Mouse (Mus musculus) CH12.LX (cell line): Measurements from ENCODE around the gene Ndrg2. TPM values are rescaled to one million over a fixed set of nuclear protein-coding genes. Genes with fewer than 3 reads are reported as not detected.

Experiments used
- DNase-seq: peaks from one replicate; pipeline ENCODE4 v3.0.0-alpha.2; 2013; ENCODE audit errors: extremely low read depth
- H3K27ac ChIP-seq: 2 replicates; pipeline ENCODE4 v1.5.1; 2012; ENCODE audit warnings: low read depth, mild to moderate bottlenecking, control low read depth, moderate library complexity; ENCODE audit not compliant: insufficient read depth
- H3K27me3 ChIP-seq: replicated peaks from 2 replicates; pipeline ENCODE3; 2012; ENCODE audit warnings: inconsistent platforms
- H3K36me3 ChIP-seq, 2 experiments: replicated peaks in 1 of 2; 2 replicates each; pipeline versions ENCODE3 to v1.6.1; 2012; ENCODE audit warnings: inconsistent platforms in 1 of 2, low read length in 1 of 2, mild to moderate bottlenecking in 1 of 2, mixed read lengths in 1 of 2, moderate library complexity in 1 of 2; ENCODE audit not compliant: control insufficient read depth in 1 of 2, insufficient read depth in 1 of 2
- H3K4me1 ChIP-seq, 2 experiments: 2 replicates each; pipeline ENCODE4 v1.6.1; 2012; ENCODE audit warnings: inconsistent platforms in 1 of 2, moderate library complexity in 1 of 2; ENCODE audit not compliant: insufficient read depth in 2 of 2, control insufficient read depth in 1 of 2
- H3K4me2 ChIP-seq: 2 replicates; pipeline ENCODE4 v1.6.1; 2012; ENCODE audit warnings: low read depth, mild to moderate bottlenecking, control low read depth; ENCODE audit not compliant: poor library complexity, insufficient read depth, severe bottlenecking
- H3K4me3 ChIP-seq, 3 experiments: fragments of 150-350 bp in 1 of 3; sonication (generic) in 1 of 3; replicated peaks in 1 of 3; 2 replicates each; pipeline versions ENCODE3 to v1.5.1; 2011 to 2012; ENCODE audit warnings: low read depth in 2 of 3, low read length in 2 of 3, mild to moderate bottlenecking in 2 of 3, moderate library complexity in 2 of 3, control low read depth in 1 of 3, improper control_type of control experiment in 1 of 3, inconsistent platforms in 1 of 3, mixed read lengths in 1 of 3; ENCODE audit not compliant: poor library complexity in 1 of 3
- H3K79me2 ChIP-seq: replicated peaks from 2 replicates; pipeline ENCODE4 v1.6.1; 2012; ENCODE audit warnings: mild to moderate bottlenecking, moderate library complexity; ENCODE audit not compliant: control insufficient read depth, poor library complexity, insufficient read depth, severe bottlenecking; ENCODE audit errors: extremely low read depth
- H3K9ac ChIP-seq: 2 replicates; pipeline ENCODE4 v1.6.1; 2012; ENCODE audit warnings: low read depth, mild to moderate bottlenecking, control low read depth, moderate library complexity; ENCODE audit not compliant: insufficient read depth
- H3K9me3 ChIP-seq: replicated peaks from 2 replicates; pipeline ENCODE3; 2012; ENCODE audit warnings: low read length, inconsistent platforms, mixed read lengths
- CHD2 ChIP-seq: IDR thresholded peaks from 2 replicates; pipeline ENCODE4 v1.6.1; 2011; ENCODE audit warnings: low read length, improper control_type of control experiment
- E2F4 ChIP-seq: IDR thresholded peaks from 2 replicates; pipeline ENCODE4 v1.6.1; 2011; ENCODE audit warnings: low read depth, low read length, improper control_type of control experiment; ENCODE audit not compliant: insufficient replicate concordance
- ELF1 ChIP-seq: IDR thresholded peaks from 2 replicates; pipeline ENCODE4 v1.6.1; 2014; ENCODE audit warnings: low read depth, mild to moderate bottlenecking, inconsistent platforms, low read length, improper control_type of control experiment
- EP300 ChIP-seq: IDR thresholded peaks from 2 replicates; pipeline ENCODE4 v1.6.1; 2011; ENCODE audit warnings: low read length, improper control_type of control experiment
- ETS1 ChIP-seq: conservative IDR thresholded peaks from 2 replicates; pipeline ENCODE4 v1.6.1; 2012; ENCODE audit warnings: low read depth, mild to moderate bottlenecking, inconsistent platforms, low read length, improper control_type of control experiment, moderate library complexity
- IRF4 ChIP-seq: IDR thresholded peaks from 2 replicates; pipeline ENCODE4 v1.6.1; 2014; ENCODE audit warnings: low read depth, mild to moderate bottlenecking, inconsistent platforms, low read length, improper control_type of control experiment
- KAT2A ChIP-seq: IDR thresholded peaks from 2 replicates; pipeline ENCODE4 v1.6.1; 2012; ENCODE audit warnings: low read length, improper control_type of control experiment, inconsistent platforms; ENCODE audit not compliant: insufficient replicate concordance
- MAFK ChIP-seq: IDR thresholded peaks from 2 replicates; pipeline ENCODE4 v1.6.1; 2011; ENCODE audit warnings: low read length, improper control_type of control experiment; ENCODE audit not compliant: insufficient replicate concordance
- MEF2A ChIP-seq: IDR thresholded peaks from 2 replicates; pipeline ENCODE4 v1.6.1; 2014; ENCODE audit warnings: low read depth, mild to moderate bottlenecking, inconsistent platforms, low read length, improper control_type of control experiment, borderline replicate concordance
- NRF1 ChIP-seq: IDR thresholded peaks from 2 replicates; pipeline ENCODE4 v1.6.1; 2014; ENCODE audit warnings: low read depth, mild to moderate bottlenecking, inconsistent platforms, low read length, improper control_type of control experiment, moderate library complexity
- USF1 ChIP-seq: IDR thresholded peaks from 2 replicates; pipeline ENCODE4 v1.6.1; 2014; ENCODE audit warnings: low read depth, mild to moderate bottlenecking, inconsistent platforms, low read length, improper control_type of control experiment
- ZNF384 ChIP-seq: IDR thresholded peaks from 2 replicates; pipeline ENCODE4 v1.6.1; 2012; ENCODE audit warnings: low read depth, low read length, improper control_type of control experiment, inconsistent platforms
- dilution Hi-C: fragments of 300-500 bp; cut with MboI; formaldehyde crosslinking; loops from 2 replicates; pipeline ENCODE4 v1.14.3; 2020; ENCODE audit warnings: low sequenced_read_pairs; ENCODE audit not compliant: extremely low pct_unique_long_range_greater_than_20kb, extremely low pct_ligation_motif_present
- in situ Hi-C: fragments of 300-500 bp; cut with MboI; formaldehyde crosslinking; loops from 3 replicates; pipeline ENCODE4 v1.14.3; 2019; ENCODE audit warnings: low sequenced_read_pairs, low pct_ligation_motif_present, low pct_unique_long_range_greater_than_20kb, mixed read lengths
- polyA plus RNA-seq: library from polyadenylated mRNA; unstranded; fragments of >175 nt; gene quantifications from 2 replicates; pipeline ENCODE4 v1.2.1, GENCODE M21; 2012; ENCODE audit warnings: low read depth; ENCODE audit not compliant: insufficient read length
- total RNA-seq, 2 experiments: library from RNA; depleted of rRNA; stranded (reverse); fragments of 300-350 nt in 1 of 2; fragments of >200 nt in 1 of 2; gene quantifications; 2 replicates each; pipeline ENCODE4 v1.2.3; 2012 to 2014

The Ndrg2 gene
- total and polyA plus RNA-seq, 3 experiments: 0.50 to 1.1 (median 1.0) TPM

- H3K4me2 ChIP-seq: no peak overlapping the region
- no peaks in the 10 kb centered on the region for H3K9me3 ChIP-seq
- no peaks in the 10 kb centered on the region for H3K36me3 ChIP-seq
- H3K79me2 ChIP-seq: no peaks in the 10 kb centered on the region
- peaks cover 9 to 22% of the 10 kb centered on the region in 2 experiments for H3K4me1 ChIP-seq
- peak; percentile 41 for DNase-seq
- no peak overlapping the region for H3K9ac ChIP-seq
- in situ Hi-C loops (loop anchor here (25.0 kb wide), 1 partner anchor 422 kb away; the partner anchor contains the start of gene Sall2), dilution Hi-C loops (no loop called here)
- TF ChIP-seq E2F4: no peak
- peak; percentile 70; the same call in 1 of the 2 replicates for TF ChIP-seq MEF2A
- TF ChIP-seq CHD2: no peak
- TF ChIP-seq ELF1: peak; percentile 32; the same call in 1 of the 2 replicates
- TF ChIP-seq IRF4: peak; percentile 59
- H3K27me3 ChIP-seq: peaks cover 6% of the 10 kb centered on the region
- H3K4me3 ChIP-seq: no peak overlapping the region
- H3K27ac ChIP-seq: no peak overlapping the region
These were observed 1.1 kb upstream of the Ndrg2 start for GRCm38 (mm10) chr14:51915030-51915429.

DNA sequence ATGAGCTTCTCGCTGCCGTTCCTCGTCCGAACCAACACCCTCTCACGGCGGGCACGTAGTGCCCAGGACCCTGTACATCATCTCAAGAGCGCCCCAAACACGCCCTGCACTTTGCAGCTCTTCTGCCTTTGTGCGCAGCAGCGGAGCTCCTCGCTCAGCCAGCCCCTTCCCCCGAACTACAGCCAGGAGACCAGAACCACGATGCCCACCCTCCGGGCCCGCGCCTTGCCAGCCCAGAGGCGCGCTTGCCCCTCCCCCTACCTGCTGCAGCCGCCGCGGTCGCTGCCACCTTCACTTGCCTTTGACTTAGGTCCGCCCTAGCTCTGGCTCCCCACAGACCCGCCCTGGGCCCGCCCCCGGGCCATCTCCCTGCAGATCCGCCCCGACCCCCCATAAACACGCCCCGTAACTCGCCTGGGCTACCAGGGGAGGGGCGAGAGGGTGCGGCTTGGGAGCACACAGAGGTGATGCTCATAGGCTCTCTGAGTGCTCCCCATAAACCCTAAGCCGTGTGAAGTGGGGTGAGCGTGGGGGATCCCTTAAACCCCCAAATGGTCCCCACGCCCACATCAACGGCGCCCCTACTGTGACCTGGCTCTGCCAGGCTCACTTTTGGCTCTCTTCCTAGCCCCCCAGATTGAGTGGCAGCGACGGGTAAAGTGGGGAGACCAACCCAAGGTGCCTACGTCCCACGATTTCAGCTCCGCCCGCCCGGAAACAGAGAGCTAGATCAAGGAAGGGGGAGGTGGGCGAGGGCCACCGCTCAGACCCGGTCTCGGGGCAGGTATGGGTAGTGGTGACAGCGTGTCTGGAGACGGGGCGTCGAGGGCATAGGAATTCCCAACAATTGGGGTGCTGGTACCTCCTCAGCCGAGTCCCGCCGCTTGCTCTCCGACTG lies 647 bp downstream of the Ndrg2 start:
- H3K9me3 ChIP-seq: no peaks in the 10 kb centered on the region
- TF ChIP-seq EP300 (no peak), ELF1 (no peak), KAT2A (no peak), USF1 (no peak), NRF1 (no peak), E2F4 (no peak), ZNF384 (no peak), ETS1 (no peak), MAFK (no peak), CHD2 (no peak)
- no peaks in the 10 kb centered on the region for H3K36me3 ChIP-seq
- H3K9ac ChIP-seq: no peak overlapping the region
- dilution Hi-C loops (no loop called here), in situ Hi-C loops (loop anchor here (25.0 kb wide), 1 partner anchor 424 kb away; the partner anchor contains the start of gene Sall2)
- no peaks in the 10 kb centered on the region for H3K79me2 ChIP-seq
- H3K27me3 ChIP-seq: peaks cover 10% of the 10 kb centered on the region
- H3K27ac ChIP-seq: no peak overlapping the region
- no peak for DNase-seq
- peak overlapping the region; percentile 27 to 30 (median 28) for H3K4me3 ChIP-seq
- peaks cover 9 to 22% of the 10 kb centered on the region in 2 experiments for H3K4me1 ChIP-seq
- H3K4me2 ChIP-seq: peak overlapping the region; percentile 57
